Mouse (Mus musculus) ES-Bruce4 (cell line): Measurements from ENCODE around the gene Ntf3. TPM values are rescaled to one million over a fixed set of nuclear protein-coding genes. Genes with fewer than 3 reads are reported as not detected.

Source experiments
- H3K27ac ChIP-seq: 2 replicates; pipeline ENCODE4 v1.5.1; 2012; ENCODE audit warnings: low read length, inconsistent platforms; ENCODE audit not compliant: insufficient read depth
- H3K27me3 ChIP-seq: 2 replicates; pipeline ENCODE4 v1.6.1; 2012; ENCODE audit warnings: mild to moderate bottlenecking, low read length, inconsistent platforms; ENCODE audit not compliant: control insufficient read depth, poor library complexity, insufficient read depth, severe bottlenecking
- H3K36me3 ChIP-seq: 2 replicates; pipeline ENCODE4 v1.6.1; 2012; ENCODE audit warnings: inconsistent platforms, mild to moderate bottlenecking, low read length, moderate library complexity; ENCODE audit not compliant: control insufficient read depth, poor library complexity, insufficient read depth, severe bottlenecking
- H3K4me1 ChIP-seq: one replicate; pipeline ENCODE4 v1.8.1; 2011; ENCODE audit warnings: low read length; ENCODE audit not compliant: control insufficient read depth, insufficient read depth
- H3K4me3 ChIP-seq: 2 replicates; pipeline ENCODE4 v1.5.1; 2011; ENCODE audit warnings: low read depth, mild to moderate bottlenecking, low read length
- H3K9ac ChIP-seq: 2 replicates; pipeline ENCODE4 v1.6.1; 2012; ENCODE audit warnings: low read depth, mild to moderate bottlenecking, inconsistent platforms; ENCODE audit not compliant: poor library complexity, severe bottlenecking
- H3K9me3 ChIP-seq: replicated peaks from 2 replicates; pipeline ENCODE4 v1.6.1; 2012; ENCODE audit warnings: mild to moderate bottlenecking, low read length, inconsistent platforms; ENCODE audit not compliant: control insufficient read depth, poor library complexity, insufficient read depth, severe bottlenecking
- CTCF ChIP-seq: IDR thresholded peaks from one replicate; pipeline ENCODE4 v1.8.1; 2011; ENCODE audit warnings: low read depth, low read length
- EP300 ChIP-seq: IDR thresholded peaks from 2 replicates; pipeline ENCODE4 v1.6.1; 2011; ENCODE audit warnings: low read depth, low read length; ENCODE audit not compliant: insufficient read depth
- POLR2A ChIP-seq: IDR thresholded peaks from one replicate; pipeline ENCODE4 v1.8.1; 2011; ENCODE audit warnings: low read length; ENCODE audit not compliant: insufficient read depth
- polyA plus RNA-seq: library from polyadenylated mRNA; stranded (reverse); fragments of >200 nt; gene quantifications from 2 replicates; pipeline ENCODE4 v1.2.4, GENCODE M21; 2011; ENCODE audit warnings: low read depth; ENCODE audit not compliant: missing spikeins, insufficient read depth, insufficient read length

The Ntf3 gene
- polyA plus RNA-seq, 1 experiment: 0.72 TPM

- H3K36me3 ChIP-seq: no peaks in the 10 kb centered on the region
- no peaks in the 10 kb centered on the region for H3K9me3 ChIP-seq
- no peaks in the 10 kb centered on the region for H3K4me1 ChIP-seq
- TF ChIP-seq CTCF (no peak), POLR2A (no peak), EP300 (no peak)
- no peak overlapping the region for H3K9ac ChIP-seq
- no peaks in the 10 kb centered on the region for H3K27me3 ChIP-seq
- no peak overlapping the region for H3K4me3 ChIP-seq
- H3K27ac ChIP-seq: no peak overlapping the region
Observed at GRCm38 (mm10) chr6:126057706-126058105, 109.0 kb downstream of the Ntf3 start.

GRCm38 (mm10) chr6:126053136-126053535 lies 113.6 kb downstream of the Ntf3 start:
- Histone ChIP-seq H3K27me3 (no peaks in the 10 kb centered on the region), H3K9ac (no peak overlapping the region), H3K4me1 (no peaks in the 10 kb centered on the region), H3K27ac (no peak overlapping the region), H3K36me3 (no peaks in the 10 kb centered on the region), H3K4me3 (no peak overlapping the region), H3K9me3 (no peaks in the 10 kb centered on the region)
- TF ChIP-seq EP300 (no peak), CTCF (no peak), POLR2A (no peak)
